Mouse (Mus musculus): ENCODE results near the gene Krt87. TPM values are rescaled to one million over a fixed set of nuclear protein-coding genes. Genes with fewer than 3 reads are reported as not detected.

Krt87 gene
- total and polyA plus RNA-seq, 3 experiments = not detected

DNA sequence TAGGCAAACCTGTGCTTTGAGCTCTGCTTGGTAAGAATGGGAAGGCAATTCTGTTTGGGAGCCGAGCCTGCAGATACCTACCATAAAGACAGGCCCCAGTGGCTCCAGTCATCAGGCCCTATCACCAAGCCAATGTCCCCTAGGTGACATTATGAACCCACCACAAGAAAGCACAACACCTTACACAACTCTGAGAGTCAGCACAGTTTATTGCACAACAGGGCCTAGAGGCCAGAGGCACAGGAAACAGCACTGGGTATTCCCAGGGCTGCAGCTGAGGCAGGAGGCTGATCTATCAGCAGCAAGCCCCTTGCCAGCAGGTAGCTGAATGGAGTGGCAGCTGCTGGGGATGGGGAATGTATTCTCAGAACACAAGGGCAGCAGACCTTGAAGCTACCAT lies 46.3 kb upstream of the Krt87 start:
- no peaks in the 10 kb centered on the region for H3K4me1 ChIP-seq (ENCODE audit: control insufficient read depth in 1 of 2, insufficient read depth in 2 of 2, low read length in 2 of 2)
- TF ChIP-seq ZC3H11A (IDR thresholded peaks at IDR 0.05; ENCODE audit: low read depth, low read length) (no peak), ELF1 (IDR thresholded peaks at IDR 0.05; ENCODE audit: low read depth, low read length) (no peak), MYB (IDR thresholded peaks at IDR 0.05; ENCODE audit: low read depth, low read length) (no peak), ZNF384 (IDR thresholded peaks at IDR 0.05; ENCODE audit: low read depth, low read length) (no peak), TBP (IDR thresholded peaks at IDR 0.05; ENCODE audit: low read depth, low read length) (no peak), NELFE (IDR thresholded peaks at IDR 0.05; ENCODE audit: low read depth, low read length) (no peak), E2F4 (IDR thresholded peaks at IDR 0.05; ENCODE audit: borderline replicate concordance, low read depth, low read length) (no peak)
- no peak overlapping the region for H3K4me3 ChIP-seq (ENCODE audit: control insufficient read depth in 1 of 2, insufficient read depth in 1 of 2, low read depth in 2 of 2, low read length in 2 of 2)
- H3K27ac ChIP-seq (ENCODE audit: control insufficient read depth, low read depth, low read length) = no peak overlapping the region
- no peaks in the 10 kb centered on the region for H3K9me3 ChIP-seq (replicated peaks; ENCODE audit: insufficient read depth, low read length)
- DNase-seq (ENCODE audit: low read depth, low spot score) = no peak
- H3K27me3 ChIP-seq (ENCODE audit: control insufficient read depth in 1 of 2, insufficient read depth in 2 of 2, low read length in 2 of 2) = no peaks in the 10 kb centered on the region
- no peaks in the 10 kb centered on the region for H3K36me3 ChIP-seq (ENCODE audit: control insufficient read depth in 1 of 2, insufficient read depth in 2 of 2, low read length in 2 of 2)
- H3K9ac ChIP-seq (ENCODE audit: control insufficient read depth, low read depth, low read length, poor library complexity, severe bottlenecking) = no peak overlapping the region
- H3K79me2 ChIP-seq (ENCODE audit: control insufficient read depth, insufficient read depth, low read length, poor library complexity) = no peaks in the 10 kb centered on the region

DNA sequence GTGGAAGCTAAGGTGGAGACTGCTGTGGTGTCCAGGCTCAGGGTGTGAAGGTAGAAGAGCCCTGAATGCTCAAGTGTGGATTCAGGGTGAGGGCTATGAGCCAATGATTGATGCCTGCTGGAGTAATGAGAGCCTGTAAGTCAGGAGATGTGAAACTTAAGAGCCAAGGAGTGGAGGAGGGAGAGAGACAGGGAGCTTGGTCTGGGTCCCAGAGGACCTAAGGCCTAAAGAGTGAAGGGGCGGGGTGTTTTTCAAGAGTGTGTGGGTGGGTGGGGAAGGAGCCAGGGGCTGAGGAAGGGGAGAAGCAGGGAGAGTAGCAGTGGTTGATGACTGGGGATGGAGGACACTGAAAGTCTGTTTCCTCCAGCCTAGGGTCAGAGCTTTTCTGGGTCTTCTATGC lies 45.0 kb upstream of the Krt87 start:
- no peak overlapping the region for H3K27ac ChIP-seq (ENCODE audit: control insufficient read depth, low read depth, low read length)
- no peak for DNase-seq (ENCODE audit: low read depth, low spot score)
- no peak for TF ChIP-seq POLR2AphosphoS5 (IDR thresholded peaks at IDR 0.05; ENCODE audit: borderline replicate concordance, low read depth, low read length)
- no peaks in the 10 kb centered on the region for H3K9me3 ChIP-seq (replicated peaks; ENCODE audit: insufficient read depth, low read length)
- no peak overlapping the region for H3K9ac ChIP-seq (ENCODE audit: control insufficient read depth, low read depth, low read length, poor library complexity, severe bottlenecking)
- no peaks in the 10 kb centered on the region for H3K36me3 ChIP-seq (ENCODE audit: control insufficient read depth in 1 of 2, insufficient read depth in 2 of 2, low read length in 2 of 2)
- no peaks in the 10 kb centered on the region for H3K27me3 ChIP-seq (ENCODE audit: control insufficient read depth in 1 of 2, insufficient read depth in 2 of 2, low read length in 2 of 2)
- H3K79me2 ChIP-seq (ENCODE audit: control insufficient read depth, insufficient read depth, low read length, poor library complexity) = no peaks in the 10 kb centered on the region
- H3K4me1 ChIP-seq (ENCODE audit: control insufficient read depth in 1 of 2, insufficient read depth in 2 of 2, low read length in 2 of 2) = no peaks in the 10 kb centered on the region
- no peak overlapping the region for H3K4me3 ChIP-seq (ENCODE audit: control insufficient read depth in 1 of 2, insufficient read depth in 1 of 2, low read depth in 2 of 2, low read length in 2 of 2)

DNA sequence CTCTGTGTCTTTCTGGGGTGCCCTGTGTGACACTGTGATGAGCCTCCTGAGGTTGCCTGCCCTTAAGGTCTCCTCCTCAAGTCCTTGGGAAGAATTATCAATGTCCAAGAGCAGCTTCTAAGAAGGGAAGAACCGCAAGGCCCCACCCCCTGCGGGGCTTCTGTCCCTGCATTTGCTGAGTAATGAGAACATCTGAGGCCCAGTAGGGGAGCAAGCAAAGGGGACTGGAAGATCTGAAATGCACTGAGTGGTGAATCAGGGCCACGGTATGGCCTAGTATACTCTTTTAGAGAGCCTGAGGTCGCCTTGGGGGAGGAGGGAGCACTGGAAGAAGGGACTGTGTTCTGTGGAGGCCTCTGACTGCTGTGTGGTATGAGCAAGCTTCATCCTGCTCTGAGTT lies 43.5 kb upstream of the Krt87 start:
- Histone ChIP-seq H3K27me3 (ENCODE audit: control insufficient read depth in 1 of 2, insufficient read depth in 2 of 2, low read length in 2 of 2) (no peaks in the 10 kb centered on the region), H3K79me2 (ENCODE audit: control insufficient read depth, insufficient read depth, low read length, poor library complexity) (no peaks in the 10 kb centered on the region), H3K27ac (ENCODE audit: control insufficient read depth, low read depth, low read length) (no peak overlapping the region), H3K9ac (ENCODE audit: control insufficient read depth, low read depth, low read length, poor library complexity, severe bottlenecking) (no peak overlapping the region), H3K9me3 (replicated peaks; ENCODE audit: insufficient read depth, low read length) (no peaks in the 10 kb centered on the region), H3K36me3 (ENCODE audit: control insufficient read depth in 1 of 2, insufficient read depth in 2 of 2, low read length in 2 of 2) (no peaks in the 10 kb centered on the region), H3K4me3 (ENCODE audit: control insufficient read depth in 1 of 2, insufficient read depth in 1 of 2, low read depth in 2 of 2, low read length in 2 of 2) (no peak overlapping the region), H3K4me1 (ENCODE audit: control insufficient read depth in 1 of 2, insufficient read depth in 2 of 2, low read length in 2 of 2) (no peaks in the 10 kb centered on the region)
- no peak for TF ChIP-seq USF1 (IDR thresholded peaks at IDR 0.05; ENCODE audit: low read depth, low read length)
- TF ChIP-seq CHD1 (IDR thresholded peaks at IDR 0.05; ENCODE audit: low read depth, low read length) = no peak
- no peak for TF ChIP-seq MAZ (IDR thresholded peaks at IDR 0.05; ENCODE audit: low read depth, low read length)
- TF ChIP-seq ETS1 (IDR thresholded peaks at IDR 0.05; ENCODE audit: low read depth, low read length) = no peak
- no peak for TF ChIP-seq MEF2A (IDR thresholded peaks at IDR 0.05; ENCODE audit: extremely low read depth, insufficient replicate concordance, low read depth, low read length, poor library complexity, severe bottlenecking)
- no peak for TF ChIP-seq MYB (IDR thresholded peaks at IDR 0.05; ENCODE audit: low read depth, low read length)
- DNase-seq (ENCODE audit: low read depth, low spot score) = no peak

Data from MEL (cell line).